Mouse (Mus musculus) liver, postnatal 0 days (tissue): ENCODE data around the gene 2310057M21Rik. TPM values are rescaled to one million over a fixed set of nuclear protein-coding genes. Genes with fewer than 3 reads are reported as not detected.
A peak's percentile ranks its signal among the peaks of the same experiment; 100 is the strongest.

Experiments
- ATAC-seq: fragments of 200-750 bp; cut with Nextera tagmentation; 2 replicates; pipeline ENCODE4 v1.8.0; 2017; ENCODE audit warnings: mild to moderate bottlenecking, moderate library complexity
- DNase-seq: peaks from one replicate; pipeline ENCODE4 v3.0.0-alpha.2; 2016
- H3K27ac ChIP-seq: fragments of 300-500 bp; sonication (generic); 2 replicates; pipeline ENCODE4 v1.5.1; 2014; ENCODE audit warnings: antibody characterized with exemption, moderate library complexity, mild to moderate bottlenecking, low read depth
- H3K27me3 ChIP-seq: fragments of 300-500 bp; sonication (generic); 2 replicates; pipeline ENCODE4 v1.6.1; 2014; ENCODE audit warnings: low read length, control low read depth, mixed read lengths; ENCODE audit not compliant: insufficient read depth
- H3K36me3 ChIP-seq: fragments of 300-500 bp; sonication (generic); replicated peaks from 2 replicates; pipeline ENCODE4 v1.6.1; 2014; ENCODE audit warnings: mild to moderate bottlenecking, control low read depth, low read length, moderate library complexity, mixed read lengths; ENCODE audit not compliant: insufficient read depth
- H3K4me1 ChIP-seq: fragments of 300-500 bp; sonication (generic); 2 replicates; pipeline ENCODE4 v1.6.1; 2014; ENCODE audit warnings: antibody characterized with exemption, mild to moderate bottlenecking, control low read depth; ENCODE audit not compliant: insufficient read depth
- H3K4me2 ChIP-seq: fragments of 300-500 bp; sonication (generic); 2 replicates; pipeline ENCODE4 v1.6.1; 2014; ENCODE audit warnings: low read depth, mild to moderate bottlenecking, low read length, moderate library complexity, mixed read lengths
- H3K4me3 ChIP-seq: fragments of 300-500 bp; sonication (generic); 2 replicates; pipeline ENCODE4 v1.5.1; 2014; ENCODE audit warnings: low read depth, low read length
- H3K9ac ChIP-seq: fragments of 300-500 bp; sonication (generic); replicated peaks from 2 replicates; pipeline ENCODE4 v1.6.1; 2014; ENCODE audit warnings: mild to moderate bottlenecking, moderate library complexity
- H3K9me3 ChIP-seq: fragments of 300-500 bp; sonication (generic); 2 replicates; pipeline ENCODE4 v1.6.1; 2016; ENCODE audit warnings: mild to moderate bottlenecking, control low read depth, low read length, mixed read lengths
- CTCF ChIP-seq: sonication (generic); IDR thresholded peaks from 2 replicates; pipeline ENCODE4 v1.5.1; 2016; ENCODE audit warnings: antibody characterized with exemption, low read depth
- EP300 ChIP-seq: IDR thresholded peaks from 2 replicates; pipeline ENCODE4 v1.6.1; 2016; ENCODE audit warnings: antibody characterized with exemption, low read depth, mild to moderate bottlenecking
- WGBS: fragments of 180-500 bp; shearing (Covaris S2); extraction: QIAGEN DNeasy Blood & Tissue Kit; methylation state at CpG from one replicate; pipeline ENCODE4 v1.1.7; 2014; ENCODE audit not compliant: insufficient replicate concordance; 5-methylcytosine and 5-hydroxymethylcytosine counted together
- polyA plus RNA-seq: library from polyadenylated mRNA; unstranded; fragments of >200 nt; fragmentation: Nextera tagmentation; extraction: Ambion mirVana; gene quantifications from 2 replicates; pipeline ENCODE4 v1.2.1, GENCODE M21; 2015

2310057M21Rik gene
- polyA plus RNA-seq, 1 experiment from 2014 or later, result 4.7 TPM

- Histone ChIP-seq H3K9me3 (no peaks in the 10 kb centered on the region), H3K4me3 (no peak overlapping the region)
- WGBS, result 71% methylated on average over 8 of the region's 8 CpGs
Observed at GRCm38 (mm10) chr7:131303340-131303739, 59.2 kb downstream of the 2310057M21Rik start.

GRCm38 (mm10) chr7:131297151-131297550 is 65.4 kb downstream of the 2310057M21Rik start:
- ATAC-seq (no peak), DNase-seq (no peak)
- H3K27me3 ChIP-seq, result no peaks in the 10 kb centered on the region
- H3K36me3 ChIP-seq, result no peaks in the 10 kb centered on the region
- H3K4me1 ChIP-seq, result no peaks in the 10 kb centered on the region
- no peak overlapping the region for H3K9ac ChIP-seq
- H3K4me2 ChIP-seq, result no peak overlapping the region
- 72% methylated on average over 8 of the region's 8 CpGs for WGBS
- no peak overlapping the region for H3K4me3 ChIP-seq
- H3K9me3 ChIP-seq, result no peaks in the 10 kb centered on the region
- TF ChIP-seq CTCF (peak; percentile 7; the same call in 1 of the 2 replicates), EP300 (no peak)
- no peak overlapping the region for H3K27ac ChIP-seq

More at GRCm38 (mm10) chr7:131303340-131303739, 59.2 kb downstream of the 2310057M21Rik start:
- Histone ChIP-seq H3K4me1 (no peaks in the 10 kb centered on the region), H3K27me3 (no peaks in the 10 kb centered on the region), H3K36me3 (no peaks in the 10 kb centered on the region), H3K4me2 (no peak overlapping the region), H3K27ac (no peak overlapping the region), H3K9ac (no peak overlapping the region)
- TF ChIP-seq EP300, result no peak
- TF ChIP-seq CTCF, result no peak
- DNase-seq (no peak), ATAC-seq (no peak)

Other genes with a start within 250 kb of the 2310057M21Rik start
- gene 4933402N03Rik, start 216.4 kb downstream of the 2310057M21Rik start, polyA plus RNA-seq, result not detected in 2 replicates
- not detected in 2 replicates for gene 5430419D17Rik, start 188.4 kb downstream of the 2310057M21Rik start, polyA plus RNA-seq
- 0.05 TPM in 1 of 2 replicates, not detected in the other for gene Cuzd1, start 40.5 kb downstream of the 2310057M21Rik start, polyA plus RNA-seq
- gene Fam24b, start 33.2 kb downstream of the 2310057M21Rik start, polyA plus RNA-seq, result not detected in 2 replicates
- gene Fam24a, start 28.9 kb downstream of the 2310057M21Rik start, polyA plus RNA-seq, result not detected in 2 replicates
- gene Pstk, start 8.4 kb upstream of the 2310057M21Rik start, polyA plus RNA-seq, result 19.5 and 20.4 TPM in 2 replicates
- 4.8 and 5.4 TPM in 2 replicates for gene Ikzf5, start 47.8 kb upstream of the 2310057M21Rik start, polyA plus RNA-seq
- 27.1 and 28.2 TPM in 2 replicates for gene Acadsb, start 47.8 kb upstream of the 2310057M21Rik start, polyA plus RNA-seq
- not detected in 2 replicates for gene Hmx3, start 180.1 kb upstream of the 2310057M21Rik start, polyA plus RNA-seq
- not detected in 2 replicates for gene Hmx2, start 186.0 kb upstream of the 2310057M21Rik start, polyA plus RNA-seq
- gene Bub3, start 197.5 kb upstream of the 2310057M21Rik start, polyA plus RNA-seq, result 65.9 and 67.0 TPM in 2 replicates